Mouse (Mus musculus): ENCODE results near the gene Rad50. TPM values are rescaled to one million over a fixed set of nuclear protein-coding genes. Genes with fewer than 3 reads are reported as not detected.

The Rad50 gene
- polyA plus RNA-seq, 1 experiment, result 4.3 TPM

DNA sequence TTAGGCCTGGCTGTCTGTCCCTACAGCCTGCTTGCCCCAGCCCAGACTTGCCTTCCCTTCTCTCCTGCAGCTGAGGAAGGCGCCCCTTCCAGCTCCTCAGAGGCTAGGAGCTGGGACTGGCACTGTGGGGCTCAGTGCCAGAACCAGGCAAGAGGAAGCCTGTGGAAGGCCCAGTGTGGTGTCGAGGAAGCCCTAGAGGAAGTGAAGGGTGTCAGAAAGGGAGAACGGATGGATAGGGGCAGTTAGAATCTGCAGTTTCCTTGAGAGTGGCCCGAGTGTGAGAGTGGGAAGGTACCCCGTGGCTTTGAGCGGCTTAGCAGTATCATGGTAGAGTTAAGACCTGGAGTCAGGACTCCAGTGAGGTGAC, 84.7 kb downstream of the Rad50 start:
- TF ChIP-seq MYOD1 (IDR thresholded peaks at IDR 0.05; ENCODE audit: control insufficient read depth in 1 of 3, insufficient read length in 2 of 3, low read depth in 2 of 3), result no peak
- no peak for TF ChIP-seq REST (IDR thresholded peaks at IDR 0.05; ENCODE audit: insufficient read depth, insufficient read length)
- peaks cover 18% of the 10 kb centered on the region for H3K27me3 ChIP-seq (ENCODE audit: control insufficient read depth, insufficient read depth, insufficient read length)

DNA sequence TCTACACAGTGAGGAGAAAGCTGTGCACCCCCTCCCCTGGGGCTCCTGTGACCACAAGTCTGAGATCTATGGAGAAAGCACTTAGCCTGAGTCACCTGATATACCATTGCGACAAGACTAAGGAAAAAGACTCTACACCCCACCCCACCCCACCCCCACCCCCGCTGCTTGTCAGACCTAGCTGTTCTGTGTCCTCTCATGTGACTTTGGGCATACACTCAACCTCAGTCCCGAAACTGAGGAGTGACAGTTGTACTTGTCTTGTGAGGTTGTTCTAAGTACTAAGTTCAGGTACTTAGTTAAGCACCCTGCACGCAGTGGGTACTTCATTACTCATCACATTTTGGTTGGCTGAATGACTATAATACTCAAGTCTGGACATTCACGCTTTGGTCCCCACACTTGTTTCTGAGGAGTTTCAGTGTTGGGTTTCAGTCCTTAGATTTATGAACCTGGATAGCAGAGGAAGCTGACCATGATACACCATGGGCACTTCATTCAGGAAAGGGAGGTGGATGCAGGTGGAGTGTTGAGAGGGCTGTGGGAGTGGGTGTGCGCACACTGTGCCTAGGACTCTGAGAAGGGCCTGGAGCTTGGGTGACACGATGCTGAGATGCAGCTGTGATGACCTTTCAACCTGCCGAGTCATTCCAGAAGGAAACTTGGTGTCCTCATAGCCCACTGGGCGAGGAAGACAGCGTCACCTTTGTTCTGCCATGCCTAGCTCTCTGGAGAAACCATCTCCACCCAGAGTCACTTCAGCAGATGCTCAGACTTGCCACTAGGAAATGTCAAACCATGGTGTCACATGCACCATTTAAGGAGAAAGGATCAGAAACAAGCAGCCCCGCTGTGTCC, 85.3 kb downstream of the Rad50 start:
- TF ChIP-seq USF1 (IDR thresholded peaks at IDR 0.05; ENCODE audit: low read depth), result no peak
- TF ChIP-seq E2F4 (IDR thresholded peaks at IDR 0.05; ENCODE audit: insufficient read depth), result no peak
- TF ChIP-seq POLR2A (IDR thresholded peaks at IDR 0.05; ENCODE audit: insufficient read length, low read depth), result no peak
- no peak for TF ChIP-seq MAX (IDR thresholded peaks at IDR 0.05; ENCODE audit: low read depth)
- Histone ChIP-seq H3K36me3 (ENCODE audit: control insufficient read depth, insufficient read depth) (no peaks in the 10 kb centered on the region), H3K79me2 (ENCODE audit: control insufficient read depth, insufficient read depth) (no peaks in the 10 kb centered on the region), H3K4me2 (ENCODE audit: low read depth) (no peak overlapping the region), H3K27me3 (ENCODE audit: control insufficient read depth, insufficient read depth, insufficient read length) (peaks cover 18% of the 10 kb centered on the region), H3ac (ENCODE audit: control insufficient read depth, insufficient read length) (no peak overlapping the region), H3K4me3 (no peak overlapping the region)

More for the DNA sequence above, 84.7 kb downstream of the Rad50 start:
- H3K36me3 ChIP-seq (ENCODE audit: control insufficient read depth, insufficient read depth), result no peaks in the 10 kb centered on the region
- no peak overlapping the region for H3K4me2 ChIP-seq (ENCODE audit: low read depth)
- H3ac ChIP-seq (ENCODE audit: control insufficient read depth, insufficient read length), result no peak overlapping the region
- H3K4me3 ChIP-seq, result no peak overlapping the region
- no peaks in the 10 kb centered on the region for H3K79me2 ChIP-seq (ENCODE audit: control insufficient read depth, insufficient read depth)

DNA sequence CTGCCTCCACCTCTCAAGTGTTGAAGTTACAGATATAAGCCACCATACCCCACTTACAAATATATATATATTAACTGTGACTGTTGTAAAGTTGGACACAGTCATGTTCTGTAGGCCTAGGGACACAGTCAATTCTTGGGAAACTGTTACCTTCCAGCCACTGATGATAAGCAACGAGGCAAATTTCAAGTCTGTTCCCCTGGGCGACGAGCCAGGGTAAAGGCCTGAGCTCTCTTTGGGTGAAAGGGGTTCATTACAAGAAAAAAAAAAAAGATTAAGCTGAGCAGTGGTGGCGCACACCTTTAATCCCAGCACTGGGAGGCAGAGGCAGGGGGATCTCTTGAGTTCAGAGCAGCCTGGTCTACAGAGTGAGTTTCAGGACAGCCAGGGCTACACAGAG, 87.0 kb downstream of the Rad50 start:
- Histone ChIP-seq H3ac (ENCODE audit: control insufficient read depth, insufficient read length) (no peak overlapping the region), H3K27me3 (ENCODE audit: control insufficient read depth, insufficient read depth, insufficient read length) (peaks cover 28% of the 10 kb centered on the region), H3K36me3 (ENCODE audit: control insufficient read depth, insufficient read depth) (no peaks in the 10 kb centered on the region), H3K4me2 (ENCODE audit: low read depth) (no peak overlapping the region), H3K4me3 (no peak overlapping the region), H3K79me2 (ENCODE audit: control insufficient read depth, insufficient read depth) (no peaks in the 10 kb centered on the region)
- no peak for TF ChIP-seq TCF12 (IDR thresholded peaks at IDR 0.05; ENCODE audit: insufficient read depth, poor library complexity, severe bottlenecking)

DNA sequence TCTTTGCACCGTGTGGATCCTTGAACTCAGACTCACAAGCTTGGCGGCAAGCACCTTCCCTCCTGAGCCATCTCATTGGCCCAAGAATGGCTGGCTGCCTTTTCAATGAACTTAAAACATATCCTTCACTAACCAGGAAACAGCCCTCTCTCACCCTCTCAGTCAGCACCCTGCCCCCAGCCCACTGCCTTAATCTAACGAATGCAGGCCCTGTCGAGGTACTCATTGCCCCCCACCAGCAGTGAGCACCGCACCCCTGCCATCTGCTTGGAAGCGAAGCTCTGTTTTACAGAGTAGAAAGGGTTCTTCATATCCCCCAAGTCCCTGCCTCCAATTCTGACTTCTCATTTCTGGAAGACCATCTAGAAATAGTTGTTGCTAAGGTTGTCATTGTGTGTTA, 87.7 kb downstream of the Rad50 start:
- Histone ChIP-seq H3K36me3 (ENCODE audit: control insufficient read depth, insufficient read depth) (no peaks in the 10 kb centered on the region), H3K79me2 (ENCODE audit: control insufficient read depth, insufficient read depth) (no peaks in the 10 kb centered on the region), H3ac (ENCODE audit: control insufficient read depth, insufficient read length) (no peak overlapping the region), H3K4me3 (no peak overlapping the region), H3K27me3 (ENCODE audit: control insufficient read depth, insufficient read depth, insufficient read length) (peaks cover 31% of the 10 kb centered on the region), H3K4me2 (ENCODE audit: low read depth) (no peak overlapping the region)
- no peak for TF ChIP-seq TCF12 (IDR thresholded peaks at IDR 0.05; ENCODE audit: insufficient read depth, poor library complexity, severe bottlenecking)
- TF ChIP-seq USF1 (IDR thresholded peaks at IDR 0.05; ENCODE audit: low read depth), result no peak

DNA sequence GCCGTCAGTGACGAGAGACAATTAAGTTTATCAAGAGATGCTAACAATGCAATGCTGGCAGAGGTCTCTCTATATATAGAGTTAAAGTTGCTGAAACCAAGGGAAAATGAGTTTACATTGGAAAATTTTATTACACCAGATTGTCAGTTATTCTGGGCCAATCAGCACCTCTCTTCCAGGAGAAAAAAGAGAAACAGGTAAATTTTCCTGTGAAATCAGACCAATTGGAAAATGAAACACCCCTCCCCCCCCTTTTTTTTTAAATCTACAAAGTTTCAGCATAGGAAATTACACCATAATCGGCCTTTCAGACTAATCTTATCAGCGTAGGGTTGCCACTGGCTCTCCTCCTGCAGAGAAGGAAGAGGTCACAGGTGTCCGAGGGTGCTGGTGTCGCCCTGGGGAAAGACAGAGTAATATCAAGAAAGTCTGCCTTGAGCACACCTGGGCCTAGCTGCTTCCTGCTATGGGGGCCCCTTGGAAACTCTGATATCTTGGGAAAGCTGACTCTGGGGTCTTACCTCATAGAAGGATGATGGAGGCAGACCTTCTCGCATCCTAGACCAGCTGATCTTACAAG, 88.4 kb downstream of the Rad50 start, which contains the start of gene Il4:
TSS of gene Il4 (minus strand) at position 51 of the 580 bp plus-strand sequence.
- Histone ChIP-seq H3K4me3 (no peak within 1 kb of the TSS), H3ac (ENCODE audit: control insufficient read depth, insufficient read length) (no peak within 1 kb of the TSS), H3K4me2 (ENCODE audit: low read depth) (no peak within 1 kb of the TSS), H3K36me3 (ENCODE audit: control insufficient read depth, insufficient read depth) (no peaks in the 10 kb centered on the region), H3K79me2 (ENCODE audit: control insufficient read depth, insufficient read depth) (no peaks in the 10 kb centered on the region), H3K27me3 (ENCODE audit: control insufficient read depth, insufficient read depth, insufficient read length) (peaks cover 34% of the 10 kb centered on the region)
- TF ChIP-seq USF1 (IDR thresholded peaks at IDR 0.05; ENCODE audit: low read depth), result no peak
- no peak for TF ChIP-seq MYOD1 (IDR thresholded peaks at IDR 0.05; ENCODE audit: control insufficient read depth in 1 of 3, insufficient read length in 2 of 3, low read depth in 2 of 3)
- no peak for TF ChIP-seq TCF12 (IDR thresholded peaks at IDR 0.05; ENCODE audit: insufficient read depth, poor library complexity, severe bottlenecking)

DNA sequence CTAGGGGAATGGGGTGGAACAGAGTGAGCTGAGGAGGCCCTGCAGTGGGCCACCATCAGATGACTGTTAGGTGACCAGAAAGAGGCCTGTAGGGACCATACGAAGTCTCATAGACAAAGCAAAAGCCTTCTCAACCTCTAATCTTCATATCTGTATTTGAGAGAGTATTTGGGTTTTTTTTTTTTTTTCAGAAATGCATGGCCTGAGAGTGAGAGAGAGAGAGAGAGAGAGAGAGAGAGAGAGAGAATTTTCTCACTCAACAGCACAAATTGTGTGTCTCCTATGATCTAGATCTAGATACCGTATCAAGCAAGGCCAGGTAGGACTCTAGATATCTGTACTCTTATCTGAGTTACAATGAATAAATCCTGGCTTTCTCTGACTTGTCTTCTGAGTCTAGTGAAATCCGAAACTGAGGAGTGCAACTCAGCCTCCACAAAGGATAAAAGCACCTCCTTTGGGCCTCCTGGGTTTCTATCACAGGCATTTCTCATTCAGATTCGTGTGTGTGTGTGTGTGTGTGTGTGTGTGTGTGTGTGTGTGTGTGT, 89.5 kb downstream of the Rad50 start:
- no peak overlapping the region for H3ac ChIP-seq (ENCODE audit: control insufficient read depth, insufficient read length)
- no peak overlapping the region for H3K4me3 ChIP-seq
- H3K27me3 ChIP-seq (ENCODE audit: control insufficient read depth, insufficient read depth, insufficient read length), result peaks cover 34% of the 10 kb centered on the region
- H3K36me3 ChIP-seq (ENCODE audit: control insufficient read depth, insufficient read depth), result no peaks in the 10 kb centered on the region
- H3K4me2 ChIP-seq (ENCODE audit: low read depth), result no peak overlapping the region
- no peaks in the 10 kb centered on the region for H3K79me2 ChIP-seq (ENCODE audit: control insufficient read depth, insufficient read depth)
- TF ChIP-seq E2F4 (IDR thresholded peaks at IDR 0.05; ENCODE audit: insufficient read depth), result no peak
- TF ChIP-seq USF1 (IDR thresholded peaks at IDR 0.05; ENCODE audit: low read depth), result no peak
- TF ChIP-seq MYOG (IDR thresholded peaks at IDR 0.05; ENCODE audit: control insufficient read depth in 1 of 3, insufficient read depth in 1 of 3, insufficient read length in 2 of 3, low read depth in 2 of 3), result no peak
- no peak for TF ChIP-seq TCF3 (IDR thresholded peaks at IDR 0.05; ENCODE audit: insufficient read length, low read depth)
- TF ChIP-seq POLR2AphosphoS2 (IDR thresholded peaks at IDR 0.05; ENCODE audit: insufficient read length, low read depth), result no peak
- no peak for TF ChIP-seq POLR2A (IDR thresholded peaks at IDR 0.05; ENCODE audit: insufficient read length, low read depth)
- no peak for TF ChIP-seq MYOD1 (IDR thresholded peaks at IDR 0.05; ENCODE audit: control insufficient read depth in 1 of 3, insufficient read length in 2 of 3, low read depth in 2 of 3)
- TF ChIP-seq MAX (IDR thresholded peaks at IDR 0.05; ENCODE audit: low read depth), result no peak
- no peak for TF ChIP-seq REST (IDR thresholded peaks at IDR 0.05; ENCODE audit: insufficient read depth, insufficient read length)
- TF ChIP-seq SRF (IDR thresholded peaks at IDR 0.05; ENCODE audit: control insufficient read depth, insufficient read length, low read depth), result no peak
- TF ChIP-seq CEBPB (IDR thresholded peaks at IDR 0.05; ENCODE audit: insufficient read depth, poor library complexity, severe bottlenecking), result no peak
- TF ChIP-seq TCF12 (IDR thresholded peaks at IDR 0.05; ENCODE audit: insufficient read depth, poor library complexity, severe bottlenecking), result no peak
